Mouse (Mus musculus) midbrain, embryonic 14.5 days (tissue): ENCODE results near the gene Tenm3. TPM values are rescaled to one million over a fixed set of nuclear protein-coding genes. Genes with fewer than 3 reads are reported as not detected.

Source experiments
- ATAC-seq: fragments of 200-750 bp; cut with Nextera tagmentation; 2 replicates; pipeline ENCODE4 v1.8.0; 2017; ENCODE audit warnings: moderate number of reproducible peaks, moderate library complexity; ENCODE audit not compliant: low FRiP score, low TSS enrichment
- DNase-seq: peaks from one replicate; pipeline ENCODE4 v3.0.0-alpha.2; 2015
- H3K27ac ChIP-seq: fragments of 300-500 bp; sonication (generic); replicated peaks from 2 replicates; pipeline ENCODE4 v1.5.1; 2014; ENCODE audit warnings: mild to moderate bottlenecking, low read depth, low read length, moderate library complexity
- H3K27me3 ChIP-seq: fragments of 300-500 bp; sonication (generic); 2 replicates; pipeline ENCODE4 v1.6.1; 2014; ENCODE audit warnings: low read length, control low read depth, mixed read lengths; ENCODE audit not compliant: control insufficient read depth, insufficient read depth
- H3K36me3 ChIP-seq: fragments of 300-500 bp; sonication (generic); 2 replicates; pipeline ENCODE4 v1.6.1; 2014; ENCODE audit warnings: low read length, control low read depth; ENCODE audit not compliant: control insufficient read depth, insufficient read depth
- H3K4me1 ChIP-seq: fragments of 300-500 bp; sonication (generic); 2 replicates; pipeline ENCODE4 v1.6.1; 2014; ENCODE audit warnings: mild to moderate bottlenecking, antibody characterized with exemption, low read length, control low read depth; ENCODE audit not compliant: control insufficient read depth, insufficient read depth
- H3K4me2 ChIP-seq: fragments of 300-500 bp; sonication (generic); 2 replicates; pipeline ENCODE4 v1.6.1; 2014; ENCODE audit warnings: mild to moderate bottlenecking, low read length, moderate library complexity
- H3K4me3 ChIP-seq: fragments of 300-500 bp; sonication (generic); replicated peaks from 2 replicates; pipeline ENCODE4 v1.5.1; 2014; ENCODE audit warnings: low read depth, low read length
- H3K9ac ChIP-seq: fragments of 300-500 bp; sonication (generic); replicated peaks from 2 replicates; pipeline ENCODE4 v1.6.1; 2014; ENCODE audit warnings: mild to moderate bottlenecking, low read length, moderate library complexity
- H3K9me3 ChIP-seq: fragments of 300-500 bp; sonication (generic); 2 replicates; pipeline ENCODE4 v1.6.1; 2016; ENCODE audit warnings: low read length, control low read depth, mixed read lengths; ENCODE audit not compliant: control insufficient read depth
- WGBS: fragments of 180-500 bp; shearing (Covaris S2); extraction: QIAGEN DNeasy Blood & Tissue Kit; methylation state at CpG from one replicate; pipeline ENCODE4 v1.1.7; 2014; 5-methylcytosine and 5-hydroxymethylcytosine counted together
- polyA plus RNA-seq: library from polyadenylated mRNA; unstranded; fragments of >200 nt; fragmentation: Nextera tagmentation; extraction: Ambion mirVana; gene quantifications from 2 replicates; pipeline ENCODE4 v1.2.1, GENCODE M21; 2014

The Tenm3 gene
- polyA plus RNA-seq, 1 experiment from 2014 or later = 61.6 TPM

DNA sequence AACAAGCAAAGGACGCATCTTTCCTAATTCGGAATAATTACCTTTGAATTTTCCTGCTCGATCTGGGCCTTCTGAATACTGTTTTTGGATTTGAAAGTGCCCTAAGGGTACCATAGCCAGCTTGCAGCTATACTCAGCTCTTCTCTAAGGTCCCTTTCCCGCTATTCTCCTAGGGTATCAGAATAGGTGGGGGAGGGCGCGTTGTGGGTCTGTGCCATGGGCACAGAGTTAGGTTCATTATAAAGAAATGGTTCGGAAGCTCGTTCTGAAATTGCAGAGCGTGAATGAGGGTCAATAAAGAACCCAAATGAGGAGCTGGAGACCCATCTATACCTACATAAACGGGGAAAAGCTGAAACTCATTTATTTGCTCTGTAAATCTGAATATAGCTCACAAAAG lies 575.1 kb downstream of the Tenm3 start:
- H3K4me1 ChIP-seq = no peaks in the 10 kb centered on the region
- H3K36me3 ChIP-seq = peaks cover 4% of the 10 kb centered on the region; the same call in 1 of the 2 replicates
- 88% methylated on average over 10 of the region's 10 CpGs for WGBS
- H3K9me3 ChIP-seq = no peaks in the 10 kb centered on the region
- no peaks in the 10 kb centered on the region for H3K27me3 ChIP-seq
- H3K4me2 ChIP-seq = no peak overlapping the region
- H3K4me3 ChIP-seq = no peak overlapping the region
- DNase-seq (no peak), ATAC-seq (no peak)
- no peak overlapping the region for H3K9ac ChIP-seq
- H3K27ac ChIP-seq = no peak overlapping the region

GRCm38 (mm10) chr8:48260265-48260664 lies 583.5 kb downstream of the Tenm3 start:
- Histone ChIP-seq H3K27ac (no peak overlapping the region), H3K9ac (no peak overlapping the region), H3K36me3 (peaks cover 7% of the 10 kb centered on the region), H3K9me3 (no peaks in the 10 kb centered on the region), H3K27me3 (no peaks in the 10 kb centered on the region), H3K4me3 (no peak overlapping the region), H3K4me2 (no peak overlapping the region), H3K4me1 (no peaks in the 10 kb centered on the region)
- WGBS = 95% methylated on average over 10 of the region's 10 CpGs
- DNase-seq (no peak), ATAC-seq (no peak)

DNA sequence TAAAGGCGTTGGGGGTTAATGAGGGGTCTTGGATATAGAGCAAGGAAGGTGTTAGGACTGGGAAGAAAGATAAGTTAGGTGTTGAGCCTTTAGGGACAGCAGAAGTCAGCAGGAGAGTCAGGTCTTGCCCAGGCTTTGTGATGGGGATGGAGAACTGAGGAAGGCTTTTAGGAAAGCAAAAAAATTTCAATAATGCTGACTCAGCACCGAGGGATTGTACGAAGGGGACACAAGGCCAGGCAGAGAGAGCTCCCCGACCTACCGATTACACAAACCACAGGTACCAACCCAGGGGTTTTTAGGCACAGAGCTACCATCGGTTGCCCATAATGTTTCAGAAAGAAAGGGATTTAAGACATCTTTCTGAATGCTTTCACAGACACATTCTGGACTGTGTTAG lies 583.9 kb downstream of the Tenm3 start:
- Histone ChIP-seq H3K9ac (no peak overlapping the region), H3K36me3 (peaks cover 6% of the 10 kb centered on the region; the same call in 1 of the 2 replicates), H3K27me3 (no peaks in the 10 kb centered on the region), H3K9me3 (no peaks in the 10 kb centered on the region), H3K4me3 (no peak overlapping the region), H3K4me1 (no peaks in the 10 kb centered on the region), H3K4me2 (no peak overlapping the region), H3K27ac (no peak overlapping the region)
- 91% methylated on average over 6 of the region's 6 CpGs for WGBS
- no peak for ATAC-seq
- no peak for DNase-seq

- Histone ChIP-seq H3K36me3 (peaks cover 19% of the 10 kb centered on the region), H3K9ac (no peak overlapping the region), H3K4me3 (no peak overlapping the region), H3K4me2 (no peak overlapping the region), H3K27ac (no peak overlapping the region), H3K4me1 (no peaks in the 10 kb centered on the region), H3K27me3 (no peaks in the 10 kb centered on the region), H3K9me3 (no peaks in the 10 kb centered on the region)
- ATAC-seq (no peak), DNase-seq (no peak)
- 93% methylated on average over 2 of the region's 2 CpGs for WGBS
Observed at GRCm38 (mm10) chr8:48243876-48244275, 599.9 kb downstream of the Tenm3 start.

GRCm38 (mm10) chr8:48240917-48241531 lies 602.7 kb downstream of the Tenm3 start:
- H3K27me3 ChIP-seq = no peaks in the 10 kb centered on the region
- H3K9me3 ChIP-seq = no peaks in the 10 kb centered on the region
- 81% methylated on average over 6 of the region's 6 CpGs for WGBS
- H3K36me3 ChIP-seq = peaks cover 47% of the 10 kb centered on the region
- no peak for DNase-seq
- no peak overlapping the region for H3K27ac ChIP-seq
- no peaks in the 10 kb centered on the region for H3K4me1 ChIP-seq
- H3K9ac ChIP-seq = no peak overlapping the region
- no peak for ATAC-seq
- no peak overlapping the region for H3K4me2 ChIP-seq
- no peak overlapping the region for H3K4me3 ChIP-seq

GRCm38 (mm10) chr8:48236968-48237367 lies 606.8 kb downstream of the Tenm3 start:
- peaks cover 74% of the 10 kb centered on the region for H3K36me3 ChIP-seq
- 97% methylated on average over 5 of the region's 5 CpGs for WGBS

DNA sequence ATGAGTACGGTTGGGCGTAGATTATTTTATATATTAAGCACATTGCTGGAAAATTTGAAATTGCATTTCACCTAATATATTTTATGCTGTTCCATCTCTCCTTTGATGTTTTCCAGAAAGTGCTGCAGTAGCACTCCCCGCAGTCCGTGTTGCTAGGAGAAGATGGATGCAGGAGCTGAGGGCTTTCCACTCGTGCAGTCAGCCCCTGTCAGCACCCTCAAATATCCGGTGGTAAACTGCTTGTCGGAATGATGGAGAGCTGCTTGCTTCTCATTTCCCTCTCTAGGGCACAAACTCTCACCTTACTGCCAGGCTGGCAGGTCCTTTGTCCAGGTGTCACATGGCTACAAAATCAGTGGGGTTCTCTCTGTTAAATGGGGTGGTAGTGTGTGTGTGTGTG lies 610.8 kb downstream of the Tenm3 start:
- ATAC-seq (no peak), DNase-seq (no peak)
- 89% methylated on average over 7 of the region's 7 CpGs for WGBS
- H3K4me1 ChIP-seq = no peaks in the 10 kb centered on the region
- peaks cover 81% of the 10 kb centered on the region for H3K36me3 ChIP-seq
- H3K9me3 ChIP-seq = peaks cover 11% of the 10 kb centered on the region; the same call in 1 of the 2 replicates
- no peak overlapping the region for H3K4me2 ChIP-seq
- no peak overlapping the region for H3K27ac ChIP-seq
- no peak overlapping the region for H3K4me3 ChIP-seq
- H3K27me3 ChIP-seq = no peaks in the 10 kb centered on the region
- no peak overlapping the region for H3K9ac ChIP-seq

More at GRCm38 (mm10) chr8:48236968-48237367, 606.8 kb downstream of the Tenm3 start:
- DNase-seq (no peak), ATAC-seq (no peak)
- Histone ChIP-seq H3K4me2 (no peak overlapping the region), H3K27me3 (no peaks in the 10 kb centered on the region), H3K4me1 (no peaks in the 10 kb centered on the region), H3K4me3 (no peak overlapping the region), H3K27ac (no peak overlapping the region), H3K9me3 (peaks cover 6% of the 10 kb centered on the region; the same call in 1 of the 2 replicates), H3K9ac (no peak overlapping the region)

- H3K4me3 ChIP-seq = no peak overlapping the region
- H3K9me3 ChIP-seq = peaks cover 11% of the 10 kb centered on the region; the same call in 1 of the 2 replicates
- ATAC-seq (no peak), DNase-seq (no peak)
- WGBS = 92% methylated on average over 9 of the region's 9 CpGs
- no peak overlapping the region for H3K4me2 ChIP-seq
- no peaks in the 10 kb centered on the region for H3K4me1 ChIP-seq
- no peaks in the 10 kb centered on the region for H3K27me3 ChIP-seq
- H3K9ac ChIP-seq = no peak overlapping the region
- no peak overlapping the region for H3K27ac ChIP-seq
- H3K36me3 ChIP-seq = peaks cover 71% of the 10 kb centered on the region
Observed at GRCm38 (mm10) chr8:48231882-48232281, 611.9 kb downstream of the Tenm3 start.

DNA sequence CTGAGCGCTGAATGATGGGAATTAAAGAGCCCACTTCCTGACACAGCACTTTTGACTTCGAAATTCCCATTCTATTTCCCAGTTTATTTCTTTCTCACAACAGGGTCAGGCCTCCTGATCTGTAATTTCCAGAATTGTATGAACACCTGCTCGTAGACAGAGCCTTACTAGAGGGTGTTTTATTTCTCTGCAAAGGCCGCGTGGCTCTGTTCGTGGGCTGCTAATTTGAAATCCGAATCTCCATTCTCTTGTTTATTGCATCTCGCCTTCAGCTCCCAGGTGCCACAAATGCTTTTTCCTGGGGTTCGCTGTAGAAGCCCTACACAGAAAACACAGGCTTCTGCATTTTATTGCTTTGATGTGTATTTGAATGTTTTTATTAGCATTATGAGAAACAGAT lies 612.4 kb downstream of the Tenm3 start:
- ATAC-seq (no peak), DNase-seq (no peak)
- H3K36me3 ChIP-seq = peaks cover 66% of the 10 kb centered on the region
- no peaks in the 10 kb centered on the region for H3K4me1 ChIP-seq
- no peak overlapping the region for H3K4me2 ChIP-seq
- WGBS = 86% methylated on average over 9 of the region's 9 CpGs
- no peaks in the 10 kb centered on the region for H3K27me3 ChIP-seq
- peaks cover 11% of the 10 kb centered on the region; the same call in 1 of the 2 replicates for H3K9me3 ChIP-seq
- H3K27ac ChIP-seq = no peak overlapping the region
- H3K4me3 ChIP-seq = no peak overlapping the region
- H3K9ac ChIP-seq = no peak overlapping the region
